Mouse (Mus musculus) myocyte (in vitro differentiated cells): ENCODE data around the gene Gm7694. TPM values are rescaled to one million over a fixed set of nuclear protein-coding genes. Genes with fewer than 3 reads are reported as not detected.

Experiments used
- H3K27me3 ChIP-seq: one replicate; pipeline ENCODE4 v1.6.1; 2011; ENCODE audit not compliant: control insufficient read depth, insufficient read depth, insufficient read length
- H3K36me3 ChIP-seq: one replicate; pipeline ENCODE4 v1.6.1; 2011; ENCODE audit not compliant: control insufficient read depth, insufficient read depth
- H3K4me2 ChIP-seq: one replicate; pipeline ENCODE4 v1.6.1; 2011; ENCODE audit warnings: low read depth, control low read depth
- H3K4me3 ChIP-seq: one replicate; pipeline ENCODE4 v1.5.1; 2011; ENCODE audit warnings: mild to moderate bottlenecking, control low read depth, moderate library complexity
- H3K79me2 ChIP-seq: one replicate; pipeline ENCODE4 v1.6.1; 2011; ENCODE audit not compliant: control insufficient read depth, insufficient read depth
- H3ac ChIP-seq: one replicate; pipeline ENCODE4 v1.6.1; 2011; ENCODE audit not compliant: control insufficient read depth, insufficient read length
- CEBPB ChIP-seq: IDR thresholded peaks from 2 replicates; pipeline ENCODE4 v1.6.1; 2011; ENCODE audit warnings: mild to moderate bottlenecking, moderate library complexity; ENCODE audit not compliant: poor library complexity, insufficient read depth, severe bottlenecking
- E2F4 ChIP-seq: IDR thresholded peaks from one replicate; pipeline ENCODE4 v1.6.1; 2011; ENCODE audit warnings: mild to moderate bottlenecking, control low read depth, moderate library complexity; ENCODE audit not compliant: insufficient read depth
- MAX ChIP-seq: IDR thresholded peaks from one replicate; pipeline ENCODE4 v1.6.1; 2011; ENCODE audit warnings: low read depth, mild to moderate bottlenecking, control low read depth
- MYOD1 ChIP-seq, 3 experiments: IDR thresholded peaks; one replicate each; pipeline ENCODE4 v1.6.1; 2011; ENCODE audit warnings: control low read depth in 2 of 3, low read depth in 2 of 3, mild to moderate bottlenecking in 2 of 3, moderate library complexity in 1 of 3; ENCODE audit not compliant: insufficient read length in 2 of 3, control insufficient read depth in 1 of 3
- MYOG ChIP-seq, 3 experiments: IDR thresholded peaks; one replicate each; pipeline ENCODE4 v1.6.1; 2011; ENCODE audit warnings: control low read depth in 2 of 3, low read depth in 2 of 3, mild to moderate bottlenecking in 2 of 3; ENCODE audit not compliant: insufficient read length in 2 of 3, control insufficient read depth in 1 of 3, insufficient read depth in 1 of 3
- POLR2A ChIP-seq: IDR thresholded peaks from one replicate; pipeline ENCODE4 v1.6.1; 2011; ENCODE audit warnings: low read depth, mild to moderate bottlenecking, control low read depth, moderate library complexity; ENCODE audit not compliant: insufficient read length
- POLR2AphosphoS2 ChIP-seq: IDR thresholded peaks from one replicate; pipeline ENCODE4 v1.6.1; 2011; ENCODE audit warnings: low read depth, control low read depth; ENCODE audit not compliant: insufficient read length
- REST ChIP-seq: IDR thresholded peaks from one replicate; pipeline ENCODE4 v1.6.1; 2011; ENCODE audit warnings: mild to moderate bottlenecking, control low read depth, moderate library complexity; ENCODE audit not compliant: insufficient read depth, insufficient read length
- SRF ChIP-seq: IDR thresholded peaks from one replicate; pipeline ENCODE4 v1.6.1; 2011; ENCODE audit warnings: low read depth; ENCODE audit not compliant: control insufficient read depth, insufficient read length
- TCF12 ChIP-seq: IDR thresholded peaks from one replicate; pipeline ENCODE4 v1.6.1; 2011; ENCODE audit warnings: mild to moderate bottlenecking, control low read depth; ENCODE audit not compliant: poor library complexity, insufficient read depth, severe bottlenecking
- TCF3 ChIP-seq: IDR thresholded peaks from one replicate; pipeline ENCODE4 v1.6.1; 2011; ENCODE audit warnings: low read depth, control low read depth; ENCODE audit not compliant: insufficient read length
- USF1 ChIP-seq: IDR thresholded peaks from one replicate; pipeline ENCODE4 v1.6.1; 2011; ENCODE audit warnings: low read depth, mild to moderate bottlenecking, control low read depth, moderate library complexity
- polyA plus RNA-seq: library from polyadenylated mRNA; unstranded; fragments of >200 nt; fragmentation: generic; extraction: Trizol; gene quantifications from one replicate; pipeline ENCODE4 v1.2.1, GENCODE M21; 2012; ENCODE audit warnings: missing spikeins

Gm7694 gene
- 0.01 TPM for polyA plus RNA-seq

GRCm38 (mm10) chr1:170306232-170306631 lies at the start of gene Gm7694:
Gene Gm7694 (minus strand): TSS chr1:170306332.
- Histone ChIP-seq H3K4me2 (no peak within 1 kb of the TSS), H3K36me3 (no peaks in the 10 kb centered on the region), H3K4me3 (no peak within 1 kb of the TSS), H3ac (no peak within 1 kb of the TSS), H3K79me2 (no peaks in the 10 kb centered on the region), H3K27me3 (no peaks in the 10 kb centered on the region)
- no peak for TF ChIP-seq SRF
- no peak for TF ChIP-seq MYOD1 (IDR thresholded peaks at IDR 0.05; ENCODE audit: control insufficient read depth in 1 of 3, insufficient read length in 2 of 3, low read depth in 2 of 3)
- no peak for TF ChIP-seq TCF12
- no peak for TF ChIP-seq POLR2AphosphoS2
- no peak for TF ChIP-seq MYOG (IDR thresholded peaks at IDR 0.05; ENCODE audit: control insufficient read depth in 1 of 3, insufficient read depth in 1 of 3, insufficient read length in 2 of 3, low read depth in 2 of 3)
- TF ChIP-seq USF1 = no peak
- no peak for TF ChIP-seq CEBPB
- no peak for TF ChIP-seq TCF3
- TF ChIP-seq REST = no peak
- no peak for TF ChIP-seq MAX
- TF ChIP-seq POLR2A = no peak
- TF ChIP-seq E2F4 = no peak

GRCm38 (mm10) chr1:170353335-170353734 lies 47.2 kb upstream of the Gm7694 start:
- Histone ChIP-seq H3K4me3 (no peak overlapping the region), H3K79me2 (no peaks in the 10 kb centered on the region), H3K27me3 (peaks cover 13% of the 10 kb centered on the region), H3K4me2 (no peak overlapping the region), H3ac (no peak overlapping the region), H3K36me3 (no peaks in the 10 kb centered on the region)
- TF ChIP-seq E2F4 (no peak), SRF (no peak), MYOD1 (IDR thresholded peaks at IDR 0.05; ENCODE audit: control insufficient read depth in 1 of 3, insufficient read length in 2 of 3, low read depth in 2 of 3) (no peak), MAX (no peak), TCF12 (no peak), CEBPB (no peak), REST (no peak), MYOG (IDR thresholded peaks at IDR 0.05; ENCODE audit: control insufficient read depth in 1 of 3, insufficient read depth in 1 of 3, insufficient read length in 2 of 3, low read depth in 2 of 3) (no peak), POLR2AphosphoS2 (no peak), USF1 (no peak), POLR2A (no peak), TCF3 (no peak)

DNA sequence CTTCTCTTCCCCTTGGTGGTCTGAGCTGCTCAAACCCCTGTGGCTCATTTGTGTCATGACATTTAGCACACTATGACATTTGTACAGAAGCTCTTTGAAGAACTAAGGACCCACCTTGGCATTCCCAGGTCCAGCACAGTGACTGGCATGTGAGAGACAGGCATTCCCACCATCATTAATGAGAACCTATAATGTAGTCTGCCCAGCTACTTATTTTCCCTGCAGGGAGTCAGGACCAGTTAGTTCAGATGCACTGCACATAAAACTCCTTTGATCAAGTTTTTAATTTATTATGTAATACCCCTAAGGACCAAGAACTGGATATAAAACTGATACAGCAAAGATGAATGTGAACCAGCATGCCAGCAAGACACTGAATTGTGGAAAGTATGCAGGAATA lies 44.9 kb upstream of the Gm7694 start:
- Histone ChIP-seq H3K4me3 (no peak overlapping the region), H3ac (no peak overlapping the region), H3K27me3 (peaks cover 13% of the 10 kb centered on the region), H3K4me2 (no peak overlapping the region), H3K79me2 (no peaks in the 10 kb centered on the region), H3K36me3 (no peaks in the 10 kb centered on the region)
- TF ChIP-seq POLR2AphosphoS2 = no peak
- TF ChIP-seq TCF12 = no peak
- no peak for TF ChIP-seq SRF
- no peak for TF ChIP-seq TCF3
- TF ChIP-seq MYOD1 (IDR thresholded peaks at IDR 0.05; ENCODE audit: control insufficient read depth in 1 of 3, insufficient read length in 2 of 3, low read depth in 2 of 3) = no peak
- no peak for TF ChIP-seq MAX
- no peak for TF ChIP-seq E2F4
- TF ChIP-seq CEBPB = no peak
- TF ChIP-seq USF1 = no peak
- no peak for TF ChIP-seq MYOG (IDR thresholded peaks at IDR 0.05; ENCODE audit: control insufficient read depth in 1 of 3, insufficient read depth in 1 of 3, insufficient read length in 2 of 3, low read depth in 2 of 3)
- no peak for TF ChIP-seq REST
- no peak for TF ChIP-seq POLR2A

DNA sequence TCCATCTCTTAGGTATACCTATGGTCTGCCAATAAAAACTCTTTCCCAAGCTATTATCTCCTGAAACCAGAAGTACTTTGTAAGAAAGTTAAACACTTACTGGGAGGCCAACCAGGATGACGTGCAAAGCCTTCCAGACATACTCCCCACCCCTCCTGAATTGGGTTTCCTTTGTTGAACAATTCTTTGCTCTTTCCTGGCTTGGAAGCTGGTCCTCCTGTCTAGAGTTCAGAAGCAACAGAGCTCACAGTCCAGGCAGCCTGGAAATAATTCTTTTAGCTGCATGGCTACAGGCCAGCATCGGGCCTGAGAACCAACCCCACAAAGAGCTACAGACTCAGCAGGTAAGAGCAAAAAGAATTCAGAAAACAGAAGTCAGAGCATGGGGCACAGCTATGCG lies 40.1 kb upstream of the Gm7694 start:
- TF ChIP-seq REST (no peak), SRF (no peak), TCF12 (no peak), USF1 (no peak), POLR2AphosphoS2 (no peak), TCF3 (no peak), CEBPB (no peak), MYOG (IDR thresholded peaks at IDR 0.05; ENCODE audit: control insufficient read depth in 1 of 3, insufficient read depth in 1 of 3, insufficient read length in 2 of 3, low read depth in 2 of 3) (no peak), POLR2A (no peak), MYOD1 (IDR thresholded peaks at IDR 0.05; ENCODE audit: control insufficient read depth in 1 of 3, insufficient read length in 2 of 3, low read depth in 2 of 3) (no peak), MAX (no peak), E2F4 (no peak)
- peaks cover 18% of the 10 kb centered on the region for H3K27me3 ChIP-seq
- no peak overlapping the region for H3K4me2 ChIP-seq
- H3K4me3 ChIP-seq = no peak overlapping the region
- H3K36me3 ChIP-seq = no peaks in the 10 kb centered on the region
- no peaks in the 10 kb centered on the region for H3K79me2 ChIP-seq
- no peak overlapping the region for H3ac ChIP-seq

GRCm38 (mm10) chr1:170343906-170344305 lies 37.8 kb upstream of the Gm7694 start:
- no peaks in the 10 kb centered on the region for H3K36me3 ChIP-seq
- TF ChIP-seq REST (no peak), POLR2AphosphoS2 (no peak), POLR2A (no peak), TCF12 (no peak), MAX (no peak), E2F4 (no peak), CEBPB (no peak), SRF (no peak), TCF3 (no peak), USF1 (no peak), MYOD1 (IDR thresholded peaks at IDR 0.05; ENCODE audit: control insufficient read depth in 1 of 3, insufficient read length in 2 of 3, low read depth in 2 of 3) (no peak), MYOG (IDR thresholded peaks at IDR 0.05; ENCODE audit: control insufficient read depth in 1 of 3, insufficient read depth in 1 of 3, insufficient read length in 2 of 3, low read depth in 2 of 3) (no peak)
- no peak overlapping the region for H3K4me2 ChIP-seq
- no peak overlapping the region for H3ac ChIP-seq
- no peaks in the 10 kb centered on the region for H3K79me2 ChIP-seq
- H3K4me3 ChIP-seq = no peak overlapping the region
- H3K27me3 ChIP-seq = peaks cover 5% of the 10 kb centered on the region
